Mouse (Mus musculus) heart, embryonic 12.5 days (tissue): ENCODE results near the gene Slc6a17. TPM values are rescaled to one million over a fixed set of nuclear protein-coding genes. Genes with fewer than 3 reads are reported as not detected.

Experiments used
- ATAC-seq: fragments of 200-750 bp; cut with Nextera tagmentation; 2 replicates; pipeline ENCODE4 v1.8.0; 2017; ENCODE audit warnings: moderate TSS enrichment, moderate library complexity; ENCODE audit not compliant: insufficient number of reproducible peaks, low FRiP score
- H3K27ac ChIP-seq: fragments of 300-500 bp; sonication (generic); 2 replicates; pipeline ENCODE4 v1.5.1; 2016; ENCODE audit warnings: mild to moderate bottlenecking, moderate library complexity; ENCODE audit not compliant: poor library complexity, severe bottlenecking
- H3K27me3 ChIP-seq: fragments of 300-500 bp; sonication (generic); replicated peaks from 2 replicates; pipeline ENCODE4 v1.6.1; 2016; ENCODE audit warnings: mild to moderate bottlenecking, moderate library complexity
- H3K36me3 ChIP-seq: fragments of 300-500 bp; sonication (generic); 2 replicates; pipeline ENCODE4 v1.6.1; 2016; ENCODE audit warnings: mild to moderate bottlenecking, moderate library complexity
- H3K4me1 ChIP-seq: fragments of 300-500 bp; sonication (generic); replicated peaks from 2 replicates; pipeline ENCODE4 v1.6.1; 2016; ENCODE audit warnings: mild to moderate bottlenecking
- H3K4me2 ChIP-seq: fragments of 300-500 bp; sonication (generic); 2 replicates; pipeline ENCODE4 v1.6.1; 2016; ENCODE audit warnings: mild to moderate bottlenecking, moderate library complexity
- H3K4me3 ChIP-seq: fragments of 300-500 bp; sonication (generic); 2 replicates; pipeline ENCODE4 v1.5.1; 2016; ENCODE audit warnings: mild to moderate bottlenecking
- H3K9ac ChIP-seq: fragments of 300-500 bp; sonication (generic); 2 replicates; pipeline ENCODE4 v1.6.1; 2016; ENCODE audit warnings: mild to moderate bottlenecking, moderate library complexity
- H3K9me3 ChIP-seq: fragments of 300-500 bp; sonication (generic); replicated peaks from 2 replicates; pipeline ENCODE4 v1.6.1; 2016; ENCODE audit warnings: mild to moderate bottlenecking, moderate library complexity
- WGBS: fragments of 180-500 bp; shearing (Covaris S2); methylation state at CpG from one replicate; pipeline ENCODE4 v1.1.7; 2016; 5-methylcytosine and 5-hydroxymethylcytosine counted together
- polyA plus RNA-seq: library from polyadenylated mRNA; unstranded; fragments of >200 nt; fragmentation: Nextera tagmentation; extraction: Ambion mirVana; gene quantifications from 2 replicates; pipeline ENCODE4 v1.2.1, GENCODE M21; 2016

The Slc6a17 gene
- polyA plus RNA-seq, 1 experiment from 2014 or later, result 4.6 TPM

DNA sequence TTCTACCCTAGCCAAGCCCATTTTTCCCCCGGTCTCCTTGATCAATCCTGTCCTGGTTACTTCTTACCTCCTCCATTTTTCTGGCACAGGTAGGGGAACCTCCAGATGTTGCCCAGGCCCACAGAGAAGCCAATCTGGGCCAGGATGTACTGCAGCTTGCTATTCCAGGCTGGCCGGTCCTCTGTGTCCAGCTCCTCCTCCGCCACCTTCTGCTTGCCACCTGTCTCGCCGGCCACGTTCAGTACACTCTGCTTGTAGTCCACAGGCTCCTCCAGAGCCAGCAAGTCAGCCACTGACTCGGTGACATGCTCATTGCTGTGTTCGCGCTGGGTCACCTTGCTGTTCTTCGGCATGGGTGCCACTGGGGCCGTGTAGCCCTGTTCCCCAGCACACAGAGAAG is 17.5 kb downstream of the Slc6a17 start:
- no peak for ATAC-seq
- peaks cover 29% of the 10 kb centered on the region for H3K36me3 ChIP-seq
- H3K4me1 ChIP-seq, result peaks cover 10% of the 10 kb centered on the region
- no peak overlapping the region for H3K4me3 ChIP-seq
- H3K9me3 ChIP-seq, result peaks cover 28% of the 10 kb centered on the region
- no peak overlapping the region for H3K4me2 ChIP-seq
- WGBS, result 90% methylated on average over 11 of the region's 11 CpGs
- H3K27me3 ChIP-seq, result no peaks in the 10 kb centered on the region
- H3K27ac ChIP-seq, result no peak overlapping the region
- H3K9ac ChIP-seq, result no peak overlapping the region

DNA sequence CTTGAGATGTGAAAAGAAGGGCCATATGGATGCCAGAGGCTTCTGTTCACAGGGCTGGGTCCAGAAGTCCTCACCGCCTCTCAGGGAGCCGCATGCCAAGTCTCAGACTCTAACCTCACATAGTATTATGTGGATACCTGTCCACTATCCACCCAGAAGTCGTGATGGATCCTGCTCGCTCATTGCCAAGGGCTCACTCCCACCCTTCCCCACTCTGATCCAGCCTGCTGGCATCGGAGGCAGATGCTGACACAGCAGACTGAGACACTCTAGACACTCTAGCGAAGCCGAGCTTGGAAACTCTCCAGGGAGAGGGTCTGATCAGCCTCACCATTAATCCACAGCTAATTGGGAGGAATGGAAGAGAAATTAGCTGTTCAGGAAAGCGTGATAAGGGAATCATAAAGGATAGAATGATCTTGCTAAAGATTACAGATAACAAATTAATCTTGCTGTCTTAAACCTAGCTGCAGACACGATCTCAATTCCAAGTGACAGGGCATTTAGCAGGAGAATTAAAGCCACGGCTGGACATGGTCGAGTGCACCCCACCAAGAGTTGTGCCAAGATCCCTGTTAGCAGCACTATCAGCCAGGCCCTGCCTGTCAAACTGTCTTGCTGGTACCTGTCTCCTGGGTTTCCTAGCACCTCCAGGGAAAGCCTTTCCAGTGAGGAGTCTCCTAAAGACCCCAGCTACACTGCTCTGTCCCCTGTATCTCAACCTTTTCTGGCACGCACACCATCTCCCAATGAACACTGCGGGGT is 21.6 kb downstream of the Slc6a17 start:
- 70% methylated on average over 13 of the region's 13 CpGs for WGBS
- 0 out of 2 replicates have a peak overlapping the region, but pooled peaks have one; percentile 2 for H3K9ac ChIP-seq

DNA sequence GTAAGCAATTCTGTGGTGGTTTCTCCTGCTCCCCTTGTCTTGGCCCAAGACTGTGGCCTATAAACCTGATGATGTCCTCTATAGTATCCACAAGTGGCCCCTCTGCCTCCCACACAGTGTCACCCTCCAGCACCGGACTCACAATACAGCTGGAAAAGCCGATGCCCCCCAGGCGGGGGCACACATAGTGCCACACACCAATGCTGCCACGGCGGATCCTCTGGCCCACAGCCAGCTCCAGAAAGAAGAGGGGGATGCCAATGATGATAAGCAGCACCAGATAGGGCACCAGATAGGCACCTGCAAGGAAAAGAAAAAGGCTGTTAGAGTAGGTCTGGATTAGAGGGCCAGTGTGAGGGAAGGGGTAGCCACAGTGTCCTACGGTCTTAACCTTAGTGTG is 22.3 kb downstream of the Slc6a17 start:
- Histone ChIP-seq H3K27me3 (no peaks in the 10 kb centered on the region), H3K4me2 (no peak overlapping the region), H3K27ac (no peak overlapping the region), H3K4me3 (no peak overlapping the region), H3K9me3 (peaks cover 18% of the 10 kb centered on the region), H3K36me3 (peaks cover 20% of the 10 kb centered on the region), H3K9ac (no peak overlapping the region), H3K4me1 (peaks cover 26% of the 10 kb centered on the region)
- 82% methylated on average over 6 of the region's 6 CpGs for WGBS
- no peak for ATAC-seq

More for the DNA sequence above, 21.6 kb downstream of the Slc6a17 start:
- no peak for ATAC-seq
- H3K36me3 ChIP-seq, result peaks cover 28% of the 10 kb centered on the region
- H3K4me2 ChIP-seq, result no peak overlapping the region
- peaks cover 20% of the 10 kb centered on the region for H3K4me1 ChIP-seq
- H3K27me3 ChIP-seq, result no peaks in the 10 kb centered on the region
- H3K9me3 ChIP-seq, result peaks cover 26% of the 10 kb centered on the region
- H3K4me3 ChIP-seq, result no peak overlapping the region
- no peak overlapping the region for H3K27ac ChIP-seq

DNA sequence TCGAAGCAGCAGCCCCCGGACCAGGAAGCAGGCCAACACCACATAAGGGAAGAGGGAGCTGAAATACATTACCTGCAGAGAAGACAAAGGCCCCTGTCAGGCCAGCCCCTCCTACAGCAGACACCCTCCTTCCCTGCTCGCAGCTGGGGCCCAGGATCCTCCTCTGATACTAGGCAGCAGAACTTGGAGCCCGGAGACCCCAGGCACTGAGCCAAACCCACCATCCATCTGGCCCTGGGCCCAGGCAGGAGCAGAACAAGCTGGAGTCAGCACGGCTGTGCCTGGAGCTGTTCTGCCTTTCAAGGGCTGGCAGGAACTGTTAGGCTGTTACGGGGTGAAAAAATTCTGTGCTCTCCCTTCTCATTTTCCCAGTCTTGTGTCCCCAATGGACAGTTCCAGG is 26.4 kb downstream of the Slc6a17 start:
- H3K27me3 ChIP-seq, result 0 out of 2 replicates have a peak, but pooled peaks cover 3% of the 10 kb centered on the region
- 28% methylated on average over 6 of the region's 6 CpGs for WGBS
- H3K27ac ChIP-seq, result peak overlapping the region; percentile 49; the same call in 1 of the 2 replicates
- no peaks in the 10 kb centered on the region for H3K9me3 ChIP-seq
- H3K4me1 ChIP-seq, result peaks cover 37% of the 10 kb centered on the region
- ATAC-seq, result peak; percentile 75
- H3K4me2 ChIP-seq, result no peak overlapping the region
- no peaks in the 10 kb centered on the region for H3K36me3 ChIP-seq
- 0 out of 2 replicates have a peak overlapping the region, but pooled peaks have one; percentile 2 for H3K9ac ChIP-seq
- no peak overlapping the region for H3K4me3 ChIP-seq

DNA sequence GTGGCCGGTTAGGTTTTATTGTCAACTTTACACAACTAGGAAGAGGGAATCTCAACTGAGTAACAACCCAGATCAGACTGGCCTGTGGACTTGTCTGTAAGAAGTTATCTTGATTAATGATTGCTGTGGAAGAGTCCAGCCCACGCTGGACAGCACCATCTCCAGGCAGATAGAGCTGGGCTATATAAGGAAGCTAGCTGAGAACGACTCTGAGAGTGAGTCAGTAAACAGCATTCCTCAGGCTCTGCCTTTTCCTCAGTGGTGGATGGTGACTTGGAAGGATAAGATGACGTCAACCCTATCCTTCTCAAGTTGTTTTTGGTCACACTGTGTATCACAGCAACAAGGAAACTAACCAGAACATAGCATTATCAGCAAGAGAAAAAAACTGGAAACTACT is 29.2 kb downstream of the Slc6a17 start:
- Histone ChIP-seq H3K9me3 (no peaks in the 10 kb centered on the region), H3K36me3 (no peaks in the 10 kb centered on the region), H3K4me1 (peaks cover 47% of the 10 kb centered on the region), H3K27ac (no peak overlapping the region), H3K9ac (no peak overlapping the region), H3K27me3 (0 out of 2 replicates have a peak, but pooled peaks cover 5% of the 10 kb centered on the region), H3K4me2 (no peak overlapping the region), H3K4me3 (no peak overlapping the region)
- ATAC-seq, result 0 out of 2 replicates have a peak, but pooled peaks have one; percentile 23
- WGBS, result 25% methylated on average over 4 of the region's 4 CpGs

GRCm38 (mm10) chr3:107483290-107483689 is 34.5 kb downstream of the Slc6a17 start:
- H3K4me2 ChIP-seq, result no peak overlapping the region
- 0 out of 2 replicates have a peak, but pooled peaks cover 5% of the 10 kb centered on the region for H3K27me3 ChIP-seq
- 30% methylated on average over 11 of the region's 11 CpGs for WGBS
- H3K27ac ChIP-seq, result no peak overlapping the region; the same call in 1 of the 2 replicates
- H3K36me3 ChIP-seq, result no peaks in the 10 kb centered on the region
- H3K9me3 ChIP-seq, result no peaks in the 10 kb centered on the region
- no peak overlapping the region for H3K9ac ChIP-seq
- ATAC-seq, result peak; percentile 72
- H3K4me3 ChIP-seq, result no peak overlapping the region
- H3K4me1 ChIP-seq, result peaks cover 15% of the 10 kb centered on the region

GRCm38 (mm10) chr3:107480660-107481059 is 37.2 kb downstream of the Slc6a17 start:
- H3K9ac ChIP-seq, result no peak overlapping the region
- H3K4me2 ChIP-seq, result no peak overlapping the region
- no peak overlapping the region for H3K4me3 ChIP-seq
- peaks cover 15% of the 10 kb centered on the region for H3K4me1 ChIP-seq
- H3K27me3 ChIP-seq, result no peaks in the 10 kb centered on the region
- H3K9me3 ChIP-seq, result no peaks in the 10 kb centered on the region
- no peaks in the 10 kb centered on the region for H3K36me3 ChIP-seq
- ATAC-seq, result no peak
- WGBS, result 41% methylated on average over 3 of the region's 3 CpGs
- no peak overlapping the region for H3K27ac ChIP-seq

DNA sequence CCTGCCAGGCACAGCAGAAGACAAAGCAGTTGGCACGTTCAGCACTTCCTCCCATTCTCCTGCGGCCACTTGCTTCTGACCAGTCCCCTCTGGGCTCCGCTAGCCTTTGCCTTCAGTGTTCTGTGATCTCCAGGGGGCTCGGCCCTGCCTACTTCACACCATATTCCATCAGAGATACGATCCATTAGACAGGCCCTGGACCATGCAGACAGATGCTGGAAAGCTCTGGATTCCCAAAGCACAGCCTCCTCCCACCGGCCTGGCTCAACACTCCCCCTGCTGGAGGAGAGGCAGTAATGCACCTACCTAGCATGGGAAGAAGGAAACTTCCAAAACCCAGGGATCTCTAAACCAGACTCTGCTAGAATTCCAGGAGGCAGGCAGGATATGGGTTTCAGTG is 45.6 kb downstream of the Slc6a17 start:
- Histone ChIP-seq H3K9ac (no peak overlapping the region), H3K9me3 (no peaks in the 10 kb centered on the region), H3K36me3 (no peaks in the 10 kb centered on the region), H3K27me3 (peaks cover 25% of the 10 kb centered on the region), H3K27ac (no peak overlapping the region), H3K4me1 (no peaks in the 10 kb centered on the region), H3K4me3 (no peak overlapping the region), H3K4me2 (no peak overlapping the region)
- ATAC-seq, result no peak
- WGBS, result 31% methylated on average over 6 of the region's 6 CpGs

DNA sequence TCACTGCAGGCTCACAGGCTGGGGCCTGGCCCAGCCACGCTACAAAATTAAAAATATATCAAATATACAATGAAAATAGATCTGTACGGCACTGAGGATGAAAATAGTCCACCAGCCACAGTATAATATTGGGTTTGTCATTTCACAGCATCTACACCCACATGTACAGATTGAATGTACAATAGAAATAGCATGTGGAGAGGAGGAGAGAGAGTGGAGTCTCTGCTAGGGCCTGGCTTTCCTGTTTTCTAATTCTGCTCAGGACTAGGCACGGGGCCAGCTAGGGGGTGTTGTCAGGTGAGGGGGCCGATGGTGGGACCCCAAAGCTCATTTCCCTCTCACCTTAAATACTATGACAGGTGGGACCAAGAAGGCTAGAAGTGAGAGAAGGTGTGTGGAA is 48.8 kb downstream of the Slc6a17 start:
- ATAC-seq, result no peak
- Histone ChIP-seq H3K27ac (no peak overlapping the region), H3K9ac (no peak overlapping the region), H3K27me3 (peaks cover 49% of the 10 kb centered on the region), H3K4me1 (no peaks in the 10 kb centered on the region), H3K36me3 (no peaks in the 10 kb centered on the region), H3K4me2 (no peak overlapping the region), H3K9me3 (no peaks in the 10 kb centered on the region), H3K4me3 (no peak overlapping the region)
- 69% methylated on average over 4 of the region's 4 CpGs for WGBS

GRCm38 (mm10) chr3:107468106-107468505 is 49.7 kb downstream of the Slc6a17 start:
- H3K4me3 ChIP-seq, result no peak overlapping the region
- no peaks in the 10 kb centered on the region for H3K4me1 ChIP-seq
- H3K27me3 ChIP-seq, result peaks cover 59% of the 10 kb centered on the region
- H3K36me3 ChIP-seq, result no peaks in the 10 kb centered on the region
- no peak overlapping the region for H3K9ac ChIP-seq
- 82% methylated on average over 11 of the region's 11 CpGs for WGBS
- H3K9me3 ChIP-seq, result no peaks in the 10 kb centered on the region
- ATAC-seq, result no peak
- no peak overlapping the region for H3K27ac ChIP-seq
- H3K4me2 ChIP-seq, result no peak overlapping the region

DNA sequence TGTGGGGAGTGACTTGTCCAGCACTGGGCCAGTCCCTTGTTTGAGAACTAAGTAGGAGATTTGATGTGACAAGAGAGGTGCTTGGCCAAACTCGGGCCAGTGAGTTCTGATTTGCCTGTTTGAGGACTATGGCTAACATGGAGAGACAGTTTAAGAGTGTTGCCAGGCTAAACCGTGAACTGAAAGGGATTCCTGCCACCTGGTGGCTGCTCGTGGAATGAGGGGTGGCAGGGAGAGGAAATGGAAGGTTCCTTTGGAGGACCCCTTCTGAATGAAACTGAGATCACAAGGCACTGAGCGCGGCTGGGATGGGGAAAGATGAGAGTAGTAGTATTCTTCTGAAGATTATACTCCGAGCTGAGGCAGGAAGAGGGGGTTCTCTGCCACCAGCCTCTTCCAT is 51.2 kb downstream of the Slc6a17 start:
- H3K36me3 ChIP-seq, result no peaks in the 10 kb centered on the region
- no peak overlapping the region for H3K27ac ChIP-seq
- WGBS, result 7% methylated on average over 6 of the region's 6 CpGs
- H3K4me3 ChIP-seq, result no peak overlapping the region
- peaks cover 74% of the 10 kb centered on the region for H3K27me3 ChIP-seq
- no peaks in the 10 kb centered on the region for H3K9me3 ChIP-seq
- no peak overlapping the region for H3K4me2 ChIP-seq
- no peak for ATAC-seq
- H3K4me1 ChIP-seq, result no peaks in the 10 kb centered on the region
- no peak overlapping the region for H3K9ac ChIP-seq
